Mouse (Mus musculus): ENCODE results near the gene Cep170.
"Not testable (repeated sequence)": the region's sequence is repeated elsewhere in the genome, so short reads cannot be mapped to it uniquely, and the experiment has no call there.

Gene Cep170

GRCm38 (mm10) chr1:176814036-176814420 lies at the start of gene Cep170:
Gene Cep170, minus strand, starts transcription at chr1:176814067.
- DNase-seq: peak; percentile 85 to 93

GRCm38 (mm10) chr1:176861981-176862644 lies 48.2 kb upstream of the Cep170 start:
- DNase-seq: peak in 1 of 2 experiments; percentile 53

GRCm38 (mm10) chr1:176852813-176853590 lies 39.1 kb upstream of the Cep170 start:
- no peak for DNase-seq

- DNase-seq: no peak
These were observed 37.5 kb upstream of the Cep170 start for GRCm38 (mm10) chr1:176851401-176851800.

- no peak for DNase-seq
These were observed 35.5 kb upstream of the Cep170 start for GRCm38 (mm10) chr1:176849377-176849776.

- no peak for DNase-seq
These were observed 34.9 kb upstream of the Cep170 start for GRCm38 (mm10) chr1:176848613-176849290.

GRCm38 (mm10) chr1:176847118-176847859 lies 33.4 kb upstream of the Cep170 start:
- DNase-seq: no peak

GRCm38 (mm10) chr1:176845082-176845977 lies 31.5 kb upstream of the Cep170 start:
- DNase-seq: no peak

GRCm38 (mm10) chr1:176836562-176836961 lies 22.7 kb upstream of the Cep170 start:
- DNase-seq: not testable (repeated sequence)

GRCm38 (mm10) chr1:176835501-176836294 lies 21.8 kb upstream of the Cep170 start:
- peak in 1 of 2 experiments; percentile 31 for DNase-seq

GRCm38 (mm10) chr1:176834880-176835279 lies 21.0 kb upstream of the Cep170 start:
- DNase-seq: no peak

GRCm38 (mm10) chr1:176833948-176834347 lies 20.1 kb upstream of the Cep170 start:
- DNase-seq: no peak

GRCm38 (mm10) chr1:176833257-176833656 lies 19.4 kb upstream of the Cep170 start:
- DNase-seq: no peak

- no peak for DNase-seq
These were observed 18.7 kb upstream of the Cep170 start for GRCm38 (mm10) chr1:176832607-176833006.

GRCm38 (mm10) chr1:176832071-176832470 lies 18.2 kb upstream of the Cep170 start:
- no peak for DNase-seq

GRCm38 (mm10) chr1:176828666-176829065 lies 14.8 kb upstream of the Cep170 start:
- no peak for DNase-seq

- DNase-seq: no peak
These were observed 14.1 kb upstream of the Cep170 start for GRCm38 (mm10) chr1:176827945-176828485.

- DNase-seq: no peak
These were observed 13.5 kb upstream of the Cep170 start for GRCm38 (mm10) chr1:176827365-176827764.

- no peak for DNase-seq
These were observed 13.1 kb upstream of the Cep170 start for GRCm38 (mm10) chr1:176826931-176827330.

- no peak for DNase-seq
These were observed 12.3 kb upstream of the Cep170 start for GRCm38 (mm10) chr1:176826186-176826585.

GRCm38 (mm10) chr1:176825084-176825483 lies 11.2 kb upstream of the Cep170 start:
- no peak for DNase-seq
